Mouse (Mus musculus) stomach, postnatal 0 days (tissue): ENCODE results near the gene B3galt1. TPM values are rescaled to one million over a fixed set of nuclear protein-coding genes. Genes with fewer than 3 reads are reported as not detected.

Source experiments
- ATAC-seq: fragments of 200-750 bp; cut with Nextera tagmentation; 2 replicates; pipeline ENCODE4 v1.8.0; 2017; ENCODE audit not compliant: low FRiP score, low TSS enrichment
- DNase-seq: peaks from one replicate; pipeline ENCODE4 v3.0.0-alpha.2; 2016; ENCODE audit warnings: low spot score
- H3K27ac ChIP-seq: fragments of 300-500 bp; sonication (generic); replicated peaks from 2 replicates; pipeline ENCODE4 v1.5.1; 2014; ENCODE audit warnings: mild to moderate bottlenecking, control low read depth
- H3K27me3 ChIP-seq: fragments of 300-500 bp; sonication (generic); 2 replicates; pipeline ENCODE4 v1.6.1; 2014; ENCODE audit warnings: low read length; ENCODE audit not compliant: control insufficient read depth, insufficient read depth
- H3K36me3 ChIP-seq: fragments of 300-500 bp; sonication (generic); 2 replicates; pipeline ENCODE4 v1.6.1; 2014; ENCODE audit warnings: low read length, mixed read lengths; ENCODE audit not compliant: control insufficient read depth, insufficient read depth
- H3K4me1 ChIP-seq: fragments of 300-500 bp; sonication (generic); replicated peaks from 2 replicates; pipeline ENCODE4 v1.6.1; 2014; ENCODE audit warnings: antibody characterized with exemption; ENCODE audit not compliant: control insufficient read depth, insufficient read depth
- H3K4me2 ChIP-seq: fragments of 300-500 bp; sonication (generic); replicated peaks from 2 replicates; pipeline ENCODE4 v1.6.1; 2014; ENCODE audit warnings: low read depth, mild to moderate bottlenecking, control low read depth, moderate library complexity
- H3K4me3 ChIP-seq: fragments of 300-500 bp; sonication (generic); 2 replicates; pipeline ENCODE4 v1.5.1; 2014; ENCODE audit warnings: low read depth, low read length, control low read depth
- H3K9ac ChIP-seq: fragments of 300-500 bp; sonication (generic); 2 replicates; pipeline ENCODE4 v1.6.1; 2014; ENCODE audit warnings: mild to moderate bottlenecking, low read length, control low read depth, mixed read lengths
- H3K9me3 ChIP-seq: fragments of 300-500 bp; sonication (generic); 2 replicates; pipeline ENCODE4 v1.6.1; 2016; ENCODE audit warnings: low read length; ENCODE audit not compliant: control insufficient read depth
- CTCF ChIP-seq: IDR thresholded peaks from 2 replicates; pipeline ENCODE4 v1.5.1; 2016; ENCODE audit warnings: antibody characterized with exemption, low read depth, mild to moderate bottlenecking, moderate library complexity
- EP300 ChIP-seq: optimal IDR thresholded peaks from 2 replicates; pipeline ENCODE3; 2016; ENCODE audit warnings: antibody characterized with exemption
- whole genome bisulfite sequencing: fragments of 180-500 bp; shearing (Covaris S2); extraction: QIAGEN DNeasy Blood & Tissue Kit; methylation state at CpG from one replicate; pipeline ENCODE4 v1.1.7; 2014; 5-methylcytosine and 5-hydroxymethylcytosine counted together
- polyA plus RNA-seq: library from polyadenylated mRNA; unstranded; fragments of >200 nt; fragmentation: Nextera tagmentation; extraction: Ambion mirVana; gene quantifications from 2 replicates; pipeline ENCODE4 v1.2.1, GENCODE M21; 2015

Gene B3galt1
- polyA plus RNA-seq, 1 experiment from 2014 or later, result 2.1 TPM

- Histone ChIP-seq H3K27ac (no peak overlapping the region), H3K4me2 (no peak overlapping the region), H3K27me3 (no peaks in the 10 kb centered on the region), H3K9me3 (no peaks in the 10 kb centered on the region), H3K4me3 (no peak overlapping the region), H3K9ac (no peak overlapping the region), H3K36me3 (no peaks in the 10 kb centered on the region), H3K4me1 (no peaks in the 10 kb centered on the region)
- DNase-seq (no peak), ATAC-seq (no peak)
- WGBS, result 56% methylated on average over 2 of the region's 2 CpGs
- no peak for TF ChIP-seq EP300
Measured at GRCm38 (mm10) chr2:67960711-67961110, 395.0 kb downstream of the B3galt1 start.

- Histone ChIP-seq H3K36me3 (no peaks in the 10 kb centered on the region), H3K4me1 (no peaks in the 10 kb centered on the region), H3K27ac (no peak overlapping the region), H3K4me2 (no peak overlapping the region), H3K9me3 (no peaks in the 10 kb centered on the region), H3K4me3 (no peak overlapping the region), H3K9ac (no peak overlapping the region), H3K27me3 (no peaks in the 10 kb centered on the region)
- TF ChIP-seq CTCF, result no peak
- DNase-seq, result peak; percentile 56
- ATAC-seq, result peak; percentile 94
Measured at GRCm38 (mm10) chr2:67968812-67969211, 403.1 kb downstream of the B3galt1 start.

DNA sequence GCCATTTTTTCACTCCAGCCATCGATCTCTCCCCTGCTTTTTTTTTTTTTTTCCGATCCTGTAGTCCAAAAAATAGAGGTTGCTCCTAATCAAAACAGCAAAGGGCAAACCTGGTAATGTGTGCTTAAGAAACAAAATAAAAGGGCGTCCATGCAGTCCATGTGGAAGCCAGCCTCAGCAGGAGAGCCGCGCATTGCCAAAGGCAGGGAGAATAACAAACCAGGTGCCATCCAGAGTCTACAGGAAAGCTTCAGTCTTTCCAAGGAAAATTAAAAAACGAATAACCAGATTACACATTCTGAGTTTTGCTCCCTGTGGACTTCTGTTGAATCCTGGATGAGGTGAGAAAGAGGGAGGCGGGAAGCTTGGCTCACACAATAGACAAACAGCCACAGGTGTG lies 405.4 kb downstream of the B3galt1 start:
- Histone ChIP-seq H3K27ac (no peak overlapping the region), H3K4me1 (no peaks in the 10 kb centered on the region), H3K36me3 (no peaks in the 10 kb centered on the region), H3K4me3 (no peak overlapping the region), H3K27me3 (no peaks in the 10 kb centered on the region), H3K9ac (no peak overlapping the region), H3K9me3 (no peaks in the 10 kb centered on the region), H3K4me2 (no peak overlapping the region)
- no peak for ATAC-seq
- DNase-seq, result no peak
- TF ChIP-seq EP300, result no peak
- no peak for TF ChIP-seq CTCF
- 62% methylated on average over 7 of the region's 7 CpGs for WGBS

DNA sequence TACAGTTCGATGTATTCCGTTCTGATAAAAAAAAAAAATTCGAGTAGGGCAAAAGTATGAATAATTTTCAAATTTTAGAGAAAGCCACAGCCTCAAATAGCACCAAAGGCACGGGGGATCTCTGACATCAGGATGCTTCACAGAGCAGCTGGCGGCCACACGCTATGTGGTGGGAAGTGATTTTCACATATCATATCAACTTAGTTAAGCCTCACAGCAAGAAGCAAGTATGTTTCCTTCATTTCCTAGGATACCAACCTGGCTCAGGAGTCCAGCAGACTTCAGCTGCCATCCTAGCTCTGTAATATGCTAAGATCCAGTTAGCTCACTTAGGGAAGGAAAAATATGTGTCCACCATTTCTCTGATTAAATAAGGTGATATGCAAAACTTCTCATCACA lies 405.9 kb downstream of the B3galt1 start:
- H3K9me3 ChIP-seq, result no peaks in the 10 kb centered on the region

GRCm38 (mm10) chr2:67975764-67976163 lies 410.1 kb downstream of the B3galt1 start:
- H3K27me3 ChIP-seq, result no peaks in the 10 kb centered on the region
- H3K9me3 ChIP-seq, result no peaks in the 10 kb centered on the region
- no peak overlapping the region for H3K4me3 ChIP-seq
- no peak for TF ChIP-seq EP300
- no peak for TF ChIP-seq CTCF
- DNase-seq (no peak), ATAC-seq (no peak)
- H3K27ac ChIP-seq, result no peak overlapping the region
- H3K9ac ChIP-seq, result no peak overlapping the region
- H3K4me1 ChIP-seq, result no peaks in the 10 kb centered on the region
- no peak overlapping the region for H3K4me2 ChIP-seq
- H3K36me3 ChIP-seq, result no peaks in the 10 kb centered on the region

More for the DNA sequence above, 405.9 kb downstream of the B3galt1 start:
- H3K27me3 ChIP-seq, result no peaks in the 10 kb centered on the region
- ATAC-seq, result no peak
- TF ChIP-seq CTCF (no peak), EP300 (no peak)
- H3K4me1 ChIP-seq, result no peaks in the 10 kb centered on the region
- H3K36me3 ChIP-seq, result no peaks in the 10 kb centered on the region
- no peak for DNase-seq
- H3K4me3 ChIP-seq, result no peak overlapping the region
- no peak overlapping the region for H3K27ac ChIP-seq
- WGBS, result 72% methylated on average over 6 of the region's 6 CpGs
- no peak overlapping the region for H3K9ac ChIP-seq
- H3K4me2 ChIP-seq, result no peak overlapping the region

DNA sequence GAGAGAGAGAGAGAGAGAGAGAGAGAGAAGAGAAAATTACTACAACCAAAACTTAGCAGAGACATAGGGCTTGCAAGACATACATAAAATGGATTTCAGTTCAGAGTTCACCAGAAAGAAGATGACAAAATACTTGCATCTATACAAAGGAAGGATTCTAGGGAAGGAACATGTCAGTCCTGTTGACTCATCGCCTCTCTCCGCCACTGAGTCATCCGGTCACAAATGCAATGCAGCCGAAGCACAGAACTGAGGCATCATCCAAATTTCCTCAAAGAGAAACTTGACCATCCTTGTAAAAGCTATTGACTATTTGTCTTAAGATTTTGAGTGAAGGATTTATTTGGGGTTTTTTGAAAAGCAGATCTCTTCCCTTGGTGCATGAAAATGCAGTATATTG lies 410.8 kb downstream of the B3galt1 start:
- H3K27me3 ChIP-seq, result no peaks in the 10 kb centered on the region
- no peak for TF ChIP-seq EP300
- TF ChIP-seq CTCF, result no peak
- no peak overlapping the region for H3K27ac ChIP-seq
- no peak overlapping the region for H3K9ac ChIP-seq
- no peaks in the 10 kb centered on the region for H3K9me3 ChIP-seq
- no peaks in the 10 kb centered on the region for H3K36me3 ChIP-seq
- no peak overlapping the region for H3K4me2 ChIP-seq
- DNase-seq, result no peak
- no peak for ATAC-seq
- H3K4me3 ChIP-seq, result no peak overlapping the region
- 90% methylated on average over 4 of the region's 4 CpGs for WGBS
- no peaks in the 10 kb centered on the region for H3K4me1 ChIP-seq
